Mouse (Mus musculus): ENCODE results near the gene Bcorl1. TPM values are rescaled to one million over a fixed set of nuclear protein-coding genes. Genes with fewer than 3 reads are reported as not detected.

Bcorl1 gene
- total and polyA plus RNA-seq, 3 experiments, result 5.2 to 11.5 (median 9.4) TPM

DNA sequence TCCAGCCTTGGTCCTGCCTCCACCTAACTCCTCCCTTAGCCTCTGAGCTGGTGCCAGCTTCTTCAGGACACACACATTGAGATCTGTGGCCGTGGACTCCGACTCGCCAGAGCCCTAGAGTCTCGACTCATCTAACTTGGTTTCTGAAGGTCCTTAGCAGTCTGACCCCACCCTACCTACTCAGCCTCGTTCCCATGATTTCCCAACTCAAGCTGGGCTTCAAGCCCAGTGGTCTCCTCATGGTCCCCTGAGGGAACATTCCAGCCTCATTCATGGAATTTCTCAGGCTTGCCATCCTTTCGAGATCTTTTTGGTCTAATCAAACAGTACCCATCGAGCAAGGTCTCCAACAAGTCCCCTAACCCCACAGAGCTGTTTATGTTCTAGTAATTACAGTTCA is 100.8 kb downstream of the Bcorl1 start:
- DNase-seq, result no peak

DNA sequence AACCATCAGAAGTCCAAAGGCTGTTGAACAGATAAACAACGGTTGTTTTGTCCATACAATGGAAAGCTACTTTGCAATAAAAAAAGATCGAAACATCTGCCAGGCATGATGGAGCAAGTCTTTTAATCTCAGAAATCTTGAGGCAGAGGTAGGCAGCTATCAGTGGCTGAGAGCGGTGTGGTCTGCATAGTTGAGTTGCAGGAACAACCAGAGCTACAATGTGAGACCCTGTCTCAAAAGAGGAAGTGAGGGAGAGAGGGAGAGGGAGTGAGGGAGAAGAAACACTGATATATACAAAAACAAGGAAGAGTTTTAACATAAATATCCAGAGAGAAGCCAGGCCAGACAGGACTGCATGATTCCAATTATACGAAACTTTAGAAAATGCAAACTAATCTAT is 103.5 kb downstream of the Bcorl1 start:
- DNase-seq, result no peak

DNA sequence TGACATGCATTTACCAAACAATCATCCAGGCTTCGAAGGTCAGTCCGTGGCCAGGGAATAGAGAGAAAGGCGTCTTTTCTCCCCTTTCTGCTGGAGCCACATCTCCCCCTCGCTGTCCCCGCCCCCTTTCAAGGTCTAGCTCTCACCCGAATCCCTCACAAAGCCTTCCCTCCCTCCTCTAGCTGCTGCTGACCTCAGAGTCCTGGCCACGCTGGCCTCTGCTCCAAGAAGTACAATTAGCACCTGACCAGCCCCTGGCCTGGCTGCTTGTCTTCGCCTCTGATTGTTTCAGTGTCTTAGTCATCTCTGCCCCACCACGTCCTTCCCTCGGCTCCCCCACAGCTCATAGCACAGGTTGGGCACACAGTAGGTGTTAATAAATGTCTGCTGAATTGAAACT is 108.5 kb downstream of the Bcorl1 start:
- peak; percentile 53 for DNase-seq

DNA sequence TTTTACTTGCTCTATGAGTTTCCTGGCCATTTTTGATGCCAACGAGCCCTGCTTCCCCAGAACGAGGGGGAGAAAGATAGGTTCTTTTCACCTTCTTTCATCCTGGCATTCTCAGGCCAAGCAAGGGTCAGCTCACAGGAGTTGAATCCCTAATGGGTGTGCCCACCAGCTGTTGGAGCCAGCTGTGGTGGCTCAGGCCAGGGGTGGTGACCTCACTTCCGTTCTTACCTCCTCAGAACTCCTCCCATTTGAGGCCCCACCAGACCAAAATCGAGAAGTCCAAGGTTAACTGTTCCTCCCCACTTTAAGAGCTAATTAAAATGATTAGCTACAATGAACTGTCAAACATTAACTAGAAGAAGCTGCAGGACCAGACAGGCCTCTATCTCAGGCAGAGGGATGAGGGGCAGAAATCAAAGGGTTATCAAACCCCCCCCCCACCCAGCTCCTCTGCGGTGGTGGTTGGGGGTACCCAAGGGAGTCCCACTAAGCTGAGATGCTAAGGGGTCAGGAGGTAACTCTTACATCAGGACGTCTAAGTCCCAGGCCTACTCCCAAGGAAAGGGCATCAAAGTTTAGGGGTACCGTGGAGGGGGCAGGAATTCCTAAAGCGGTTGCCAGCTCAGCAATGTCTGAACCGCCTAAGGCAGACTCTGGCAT is 111.2 kb downstream of the Bcorl1 start:
- no peak for DNase-seq

DNA sequence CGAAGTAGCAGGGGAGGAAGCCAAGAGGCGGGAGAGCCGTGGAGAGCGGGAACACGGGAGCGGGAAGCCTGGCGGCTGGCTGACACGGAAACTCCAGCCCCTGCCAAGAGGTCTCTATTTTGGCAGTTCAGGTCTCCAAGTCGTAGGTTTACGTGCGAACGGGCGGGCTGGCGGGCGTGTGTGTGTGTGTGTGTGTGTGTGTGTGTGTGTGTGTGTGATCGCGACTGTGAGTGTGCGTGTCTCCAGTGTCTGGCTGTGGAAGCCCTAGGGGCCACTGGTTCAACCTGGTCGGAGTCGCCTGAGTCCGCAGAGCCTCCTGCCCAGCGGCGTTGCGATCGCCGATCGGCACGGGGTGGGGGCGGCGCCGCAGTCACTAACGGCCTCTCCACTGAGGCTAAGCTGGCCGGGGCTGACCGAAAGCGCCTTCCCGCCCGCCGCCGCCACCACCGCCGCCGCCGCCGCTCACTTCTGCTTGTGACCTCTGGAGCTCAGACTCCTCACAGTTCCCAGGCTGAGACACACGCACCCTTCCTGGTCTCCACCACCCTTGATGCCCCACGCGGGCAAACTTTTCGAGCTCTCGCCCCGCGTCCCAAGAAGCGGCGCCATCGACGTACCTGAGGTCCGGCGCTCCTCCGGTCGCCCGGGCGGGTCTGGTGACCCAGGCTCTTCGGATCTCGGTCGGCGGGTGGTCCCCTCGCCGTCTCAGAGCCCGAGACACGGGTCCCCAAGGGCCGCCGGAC is 111.9 kb downstream of the Bcorl1 start:
- peak; percentile 57 for DNase-seq

DNA sequence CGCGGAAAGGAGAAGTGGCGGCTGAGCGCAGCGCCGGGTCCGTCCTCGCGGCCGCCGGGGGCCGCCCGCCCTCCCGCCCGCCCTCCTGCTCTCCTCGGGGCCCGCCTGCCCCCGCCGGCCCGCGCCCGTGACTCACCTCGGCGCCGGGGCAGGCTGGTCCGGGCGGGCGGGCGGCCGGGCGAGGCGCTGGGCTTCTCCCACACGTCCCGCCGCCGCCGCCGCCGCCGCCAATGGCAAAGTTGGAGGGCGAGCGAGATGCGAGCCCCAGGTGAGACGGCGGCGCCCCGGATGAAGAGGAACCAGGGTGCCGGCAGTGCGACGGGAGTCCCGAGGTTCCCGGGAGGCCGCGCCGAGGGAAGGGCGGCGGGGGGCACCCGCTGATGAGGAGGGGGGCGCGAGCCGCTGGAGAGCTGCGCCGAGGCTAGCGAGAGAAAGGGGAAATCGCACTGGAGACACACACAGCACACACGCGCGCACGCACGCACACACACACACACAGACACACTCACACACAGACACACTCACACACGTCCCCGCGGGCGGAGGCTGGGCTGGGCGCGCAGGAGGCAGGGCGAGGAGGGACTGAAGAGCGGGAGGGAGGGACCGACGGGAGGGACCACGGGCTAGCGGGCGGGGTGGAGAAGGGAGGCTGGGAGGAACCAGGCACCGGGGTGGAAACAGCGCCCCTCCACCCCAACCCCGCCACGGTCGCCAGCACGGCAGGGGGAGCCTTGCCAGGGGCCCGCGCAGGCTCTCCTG is 112.8 kb downstream of the Bcorl1 start:
- peak; percentile 89 for DNase-seq

DNA sequence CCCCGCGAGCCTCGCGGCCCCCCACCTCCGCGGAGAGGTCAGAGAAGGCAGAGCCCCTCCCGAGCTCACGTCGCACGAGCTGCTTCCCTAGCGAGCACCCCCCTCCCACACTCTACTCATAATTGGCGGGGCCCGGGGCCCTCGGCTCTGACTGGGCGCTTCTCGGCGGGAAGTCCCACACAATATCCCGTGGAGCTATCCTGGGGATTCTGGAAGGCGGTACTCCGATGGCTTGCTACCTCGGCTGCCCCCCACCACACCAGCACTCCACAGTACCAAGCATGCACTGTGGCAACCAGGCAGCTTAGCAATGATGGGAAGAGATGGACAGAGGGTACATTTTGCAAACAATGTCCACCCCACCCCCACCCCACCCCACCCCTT is 113.3 kb downstream of the Bcorl1 start:
- no peak for DNase-seq

DNA sequence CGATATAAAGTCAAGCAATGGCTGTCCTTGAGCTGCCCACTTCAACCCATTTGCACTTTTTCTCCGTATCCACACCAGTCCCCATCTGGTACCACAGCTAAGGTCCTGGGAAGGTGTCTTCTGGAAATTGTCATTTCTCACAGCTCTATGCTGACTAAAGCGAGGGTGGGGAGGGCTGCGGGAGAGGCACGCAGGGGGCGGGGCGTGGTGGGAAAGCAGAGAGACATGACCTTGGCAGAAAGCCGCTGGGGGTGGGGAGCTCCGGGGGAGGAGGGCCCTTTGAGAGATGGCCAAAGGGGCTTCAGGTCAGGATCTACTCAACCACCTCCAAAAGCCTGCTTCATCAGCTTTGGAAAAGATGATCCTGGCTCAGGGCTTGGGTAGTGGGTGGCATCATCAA is 113.9 kb downstream of the Bcorl1 start:
- DNase-seq, result peak; percentile 54

DNA sequence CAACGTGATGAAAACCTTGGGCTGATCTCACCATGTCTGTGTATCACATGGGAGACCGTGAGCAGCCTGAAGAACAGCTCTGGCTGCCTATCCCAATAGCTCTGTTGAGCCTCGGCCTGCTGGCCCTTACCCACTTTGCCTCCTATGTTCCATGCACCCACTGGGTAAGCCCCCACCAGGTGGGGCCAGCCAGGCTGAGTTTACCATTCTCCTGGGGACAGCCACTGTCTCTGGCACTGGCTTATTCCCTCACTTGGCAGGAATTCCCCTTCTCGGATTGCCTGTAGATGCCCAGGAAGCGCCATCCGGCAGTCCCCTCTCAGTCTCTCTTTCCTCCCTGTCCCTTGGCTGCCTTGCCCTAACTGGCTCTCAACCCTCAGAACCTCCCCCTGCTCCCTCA is 115.8 kb downstream of the Bcorl1 start:
- no peak for DNase-seq

Other genes starting within 250 kb of the Bcorl1 start
- 1 to 10 TPM; 1.4 to 1.6 TPM for gene Xpnpep2, start 232.6 kb upstream of the Bcorl1 start, total RNA-seq (2021)
- 0.59 and 1.1 TPM in 2 replicates for gene Xpnpep2, start 232.6 kb upstream of the Bcorl1 start, polyA plus RNA-seq (2012; rRNA removed)
- gene Sash3, start 194.9 kb upstream of the Bcorl1 start, total RNA-seq (2021), result 1 to 10 TPM; 1.2 to 1.6 TPM
- gene Sash3, start 194.9 kb upstream of the Bcorl1 start, polyA plus RNA-seq (2012; rRNA removed), result 1.3 and 1.4 TPM in 2 replicates
- gene Zdhhc9, start 132.5 kb upstream of the Bcorl1 start, total RNA-seq (2021), result 10 to 100 TPM; 17.7 to 22.3 TPM
- gene Zdhhc9, start 132.5 kb upstream of the Bcorl1 start, polyA plus RNA-seq (2012; rRNA removed), result 10.3 and 10.9 TPM in 2 replicates
- 10 to 100 TPM; 12.5 to 19.5 TPM for gene Utp14a, start 84.5 kb upstream of the Bcorl1 start, total RNA-seq (2021)
- 0.42 and 0.48 TPM in 2 replicates for gene Utp14a, start 84.5 kb upstream of the Bcorl1 start, polyA plus RNA-seq (2012; rRNA removed)
- 10 to 100 TPM in 1 of 2 experiments, 1 to 10 TPM in 1; 8.2 to 19.1 TPM for gene Elf4, start 121.8 kb downstream of the Bcorl1 start, total RNA-seq (2021)
- 8.1 and 13.5 TPM in 2 replicates for gene Elf4, start 121.8 kb downstream of the Bcorl1 start, polyA plus RNA-seq (2012; rRNA removed)
- gene Aifm1, start 172.2 kb downstream of the Bcorl1 start, total RNA-seq (2021), result 100 to 1,000 TPM; 164 to 181 TPM
- 9.9 and 14.4 TPM in 2 replicates for gene Aifm1, start 172.2 kb downstream of the Bcorl1 start, polyA plus RNA-seq (2012; rRNA removed)
- gene Rab33a, start 177.9 kb downstream of the Bcorl1 start, total RNA-seq (2021), result 10 to 100 TPM in 1 of 2 experiments, 1 to 10 TPM in 1; 9.4 to 49.1 TPM
- 13.7 and 16.8 TPM in 2 replicates for gene Rab33a, start 177.9 kb downstream of the Bcorl1 start, polyA plus RNA-seq (2012; rRNA removed)

Measured in adrenal gland, adult 2 months (tissue).